ENCODE assay signal across 8 mouse cellular contexts in genomic region chr11:103952635-103953031, GRCm38 (mm10). TPM values are rescaled to one million over a fixed set of nuclear protein-coding genes. Genes with fewer than 3 reads are reported as not detected.
DNase-seq lines count a peak whose midpoint lies in the region; ATAC-seq lines count a peak whose summit lies in the region.

No protein-coding gene starts in this region.

- H3K9ac ChIP-seq in limb, embryonic 13.5 days, result peak overlapping the region; percentile 90; the same call in 1 of the 2 replicates
- H3K9ac ChIP-seq in stomach, embryonic 14.5 days (replicated peaks; ENCODE audit: low read depth, low read length), result no peak overlapping the region

- DNase-seq in urinary bladder, postnatal 10 days (ENCODE audit: low spot score), result no peak
- DNase-seq in left cerebral cortex, postnatal 14 days (ENCODE audit: low spot score in 2 of 2), result no peak

- peaks cover 8% of the 10 kb centered on the region for H3K36me3 ChIP-seq in erythroblast, embryonic 14.5 days (ENCODE audit: control insufficient read depth)
- H3K36me3 ChIP-seq in megakaryocyte, embryonic 14.5 days (replicated peaks; ENCODE audit: low read length), result peaks cover 26% of the 10 kb centered on the region
- H3K36me3 ChIP-seq in limb, embryonic 13.5 days, result no peaks in the 10 kb centered on the region
- H3K36me3 ChIP-seq in stomach, embryonic 14.5 days (ENCODE audit: control insufficient read depth, insufficient read depth, low read length), result no peaks in the 10 kb centered on the region

- H3K4me3 ChIP-seq in erythroblast, embryonic 14.5 days (replicated peaks), result peak overlapping the region; percentile 99
- peak overlapping the region; percentile 94 for H3K4me3 ChIP-seq in megakaryocyte, embryonic 14.5 days (replicated peaks)
- peak overlapping the region; percentile 77 for H3K4me3 ChIP-seq in limb, embryonic 13.5 days
- H3K4me3 ChIP-seq in stomach, embryonic 14.5 days (ENCODE audit: low read depth, low read length), result peak overlapping the region; percentile 67

- no peak overlapping the region for H3K27ac ChIP-seq in limb, embryonic 13.5 days
- H3K27ac ChIP-seq in stomach, embryonic 14.5 days (ENCODE audit: low read length), result no peak overlapping the region

- intact Hi-C loops in left cerebral cortex, postnatal 14 days (cut with DNase I), result no loop called here

- H3K4me2 ChIP-seq in limb, embryonic 13.5 days (replicated peaks), result peak overlapping the region; percentile 83
- H3K4me2 ChIP-seq in stomach, embryonic 14.5 days (replicated peaks; ENCODE audit: low read depth, low read length), result peak overlapping the region; percentile 54

- no peaks in the 10 kb centered on the region for H3K9me3 ChIP-seq in erythroblast, embryonic 14.5 days (ENCODE audit: control insufficient read depth, low read length)
- H3K9me3 ChIP-seq in megakaryocyte, embryonic 14.5 days, result no peaks in the 10 kb centered on the region
- H3K9me3 ChIP-seq in limb, embryonic 13.5 days, result no peaks in the 10 kb centered on the region
- no peaks in the 10 kb centered on the region for H3K9me3 ChIP-seq in stomach, embryonic 14.5 days (ENCODE audit: control insufficient read depth, low read depth, low read length)

- peaks cover 2% of the 10 kb centered on the region; the same call in 1 of the 2 replicates for H3K27me3 ChIP-seq in erythroblast, embryonic 14.5 days (ENCODE audit: control insufficient read depth)
- no peaks in the 10 kb centered on the region for H3K27me3 ChIP-seq in megakaryocyte, embryonic 14.5 days (replicated peaks)
- no peaks in the 10 kb centered on the region for H3K27me3 ChIP-seq in limb, embryonic 13.5 days
- no peaks in the 10 kb centered on the region for H3K27me3 ChIP-seq in stomach, embryonic 14.5 days (ENCODE audit: control insufficient read depth, insufficient read depth, low read length)

- peaks cover 44% of the 10 kb centered on the region for H3K4me1 ChIP-seq in erythroblast, embryonic 14.5 days (ENCODE audit: control insufficient read depth)
- peaks cover 65% of the 10 kb centered on the region for H3K4me1 ChIP-seq in megakaryocyte, embryonic 14.5 days
- peaks cover 11% of the 10 kb centered on the region for H3K4me1 ChIP-seq in limb, embryonic 13.5 days
- 0 out of 2 replicates have a peak, but pooled peaks cover 8% of the 10 kb centered on the region for H3K4me1 ChIP-seq in stomach, embryonic 14.5 days (ENCODE audit: control insufficient read depth, insufficient read depth, low read length)

- no peak for ATAC-seq in erythroblast, adult 5-6 weeks (replicated peaks; ENCODE audit: low FRiP score, poor library complexity, severe bottlenecking)
- ATAC-seq in megakaryocyte, adult 5-6 weeks (ENCODE audit: poor library complexity, severe bottlenecking), result no peak
- ATAC-seq in limb, embryonic 13.5 days (ENCODE audit: low FRiP score, low read depth), result no peak
- no peak for ATAC-seq in stomach, embryonic 14.5 days (ENCODE audit: insufficient number of reproducible peaks, insufficient read depth, low FRiP score, low read depth)

- WGBS in limb, embryonic 13.5 days, result 55% methylated on average over 5 of the region's 5 CpGs
- WGBS in stomach, embryonic 14.5 days, result 68% methylated on average over 5 of the region's 5 CpGs

RNA-seq across cellular contexts. Expression of gene Nsf, which starts 1.2 kb away (rescaled TPM):
- 0.27 and 0.30 TPM in 2 replicates for polyA plus RNA-seq in erythroblast, embryonic 14.5 days (2012)
- total RNA-seq in erythroblast, adult 5-6 weeks (2015; ENCODE audit: low replicate concordance), result 7.9 and 14.4 TPM in 2 replicates
- 13.5 and 14.5 TPM in 2 replicates for total RNA-seq in erythroblast, adult 5-6 weeks (2017; ENCODE audit: low replicate concordance)
- 9.3 and 11.2 TPM in 2 replicates for polyA plus RNA-seq in megakaryocyte, embryonic 14.5 days (2012; ENCODE audit: insufficient read depth, low replicate concordance)
- total RNA-seq in megakaryocyte, adult 5-6 weeks (2015), result 44.8 and 50.0 TPM in 2 replicates
- 49.3 and 51.1 TPM in 2 replicates for total RNA-seq in megakaryocyte, adult 5-6 weeks (2017)
- 51.5 and 55.6 TPM in 2 replicates for polyA plus RNA-seq in limb, embryonic 13.5 days (2015; fragmentation: Nextera tagmentation; extraction: Ambion mirVana)
- polyA plus RNA-seq in stomach, embryonic 14.5 days (2014; fragmentation: Nextera tagmentation; extraction: Ambion mirVana), result 43.5 and 46.9 TPM in 2 replicates
- 100 to 1,000 TPM; 815 to 848 TPM for total RNA-seq in left cerebral cortex, postnatal 14 days (2021)

RNA-seq across cellular contexts. Expression of gene Arf2, which starts 13.9 kb away (rescaled TPM):
- polyA plus RNA-seq in erythroblast, embryonic 14.5 days (2012), result 0.44 and 0.71 TPM in 2 replicates
- total RNA-seq in erythroblast, adult 5-6 weeks (2015; ENCODE audit: low replicate concordance), result 7.5 and 9.4 TPM in 2 replicates
- 9.9 and 10.5 TPM in 2 replicates for total RNA-seq in erythroblast, adult 5-6 weeks (2017; ENCODE audit: low replicate concordance)
- polyA plus RNA-seq in megakaryocyte, embryonic 14.5 days (2012; ENCODE audit: insufficient read depth, low replicate concordance), result 1.00 and 7.0 TPM in 2 replicates
- total RNA-seq in megakaryocyte, adult 5-6 weeks (2015), result 37.6 and 41.1 TPM in 2 replicates
- total RNA-seq in megakaryocyte, adult 5-6 weeks (2017), result 52.2 and 55.1 TPM in 2 replicates
- 81.1 and 84.3 TPM in 2 replicates for polyA plus RNA-seq in limb, embryonic 13.5 days (2015; fragmentation: Nextera tagmentation; extraction: Ambion mirVana)
- polyA plus RNA-seq in stomach, embryonic 14.5 days (2014; fragmentation: Nextera tagmentation; extraction: Ambion mirVana), result 60.0 and 69.2 TPM in 2 replicates
- total RNA-seq in left cerebral cortex, postnatal 14 days (2021), result 10 to 100 TPM; 59.2 to 59.6 TPM
